Mouse (Mus musculus): ENCODE measurements around the gene 9130008F23Rik.

9130008F23Rik gene

GRCm38 (mm10) chr17:40879924-40880691 is at the start of gene 9130008F23Rik:
TSS of gene 9130008F23Rik (minus strand) at chr17:40880559.
- peak; percentile 59 for DNase-seq

DNA sequence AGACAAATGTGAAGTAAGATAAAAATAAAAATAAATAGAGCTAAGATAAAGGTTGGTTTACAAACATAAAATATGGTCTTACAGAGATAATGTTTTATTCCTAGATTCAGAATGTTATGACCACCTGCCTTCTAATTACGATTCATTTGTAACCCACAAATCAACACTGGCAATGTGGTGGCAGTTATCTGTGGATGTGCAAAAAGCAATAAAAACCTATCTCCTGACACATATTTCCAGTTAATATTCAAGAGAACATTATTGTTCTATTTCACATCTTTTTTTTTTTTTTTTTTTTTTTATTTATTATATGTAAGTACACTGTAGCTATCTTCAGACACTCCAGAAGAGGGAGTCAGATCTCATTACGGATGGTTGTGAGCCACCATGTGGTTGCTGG is 35.1 kb upstream of the 9130008F23Rik start:
- DNase-seq = no peak

DNA sequence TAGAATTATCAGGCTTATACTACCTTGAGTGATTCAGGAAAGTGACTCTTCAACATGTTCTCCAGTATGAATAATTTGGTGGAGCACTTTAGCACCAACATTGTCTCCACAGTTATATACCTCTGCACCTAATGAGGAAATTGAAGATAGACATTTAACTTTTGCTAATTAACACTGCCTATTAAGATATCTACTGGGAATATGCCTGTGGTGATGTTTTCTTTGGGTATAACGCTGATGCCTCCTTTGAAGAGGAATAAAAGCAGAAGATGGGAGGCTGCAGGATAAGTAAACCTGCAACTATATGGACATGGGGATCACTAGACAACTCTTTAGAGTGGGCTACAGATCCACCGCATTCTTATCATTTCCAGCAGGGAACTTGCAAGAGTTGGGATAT is 33.9 kb upstream of the 9130008F23Rik start, which contains the start of gene Glyatl3:
Gene Glyatl3 (minus strand): TSS at position 101 of the 400 bp plus-strand sequence.
- DNase-seq = no peak

DNA sequence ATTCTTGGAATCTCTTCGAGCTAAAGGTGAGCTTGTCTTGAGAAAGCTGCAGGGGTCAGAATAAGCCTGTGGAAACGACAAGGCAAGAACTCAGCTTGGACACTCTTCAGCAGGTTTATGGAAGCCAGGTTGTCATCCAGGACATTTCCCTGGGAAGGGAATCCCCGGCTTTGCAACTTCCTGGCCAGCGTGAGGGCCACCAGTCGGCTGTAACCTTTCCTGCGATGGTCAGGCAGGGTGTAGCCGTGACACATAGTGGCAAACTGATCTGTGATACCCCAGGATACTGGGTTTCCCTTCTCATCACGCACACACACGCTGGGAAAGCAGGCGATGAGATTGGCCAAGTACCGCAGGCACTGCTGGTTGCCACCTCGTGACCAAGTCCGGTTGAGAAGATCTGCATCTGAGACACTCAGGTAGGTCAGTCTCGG is 24.4 kb upstream of the 9130008F23Rik start:
- DNase-seq = no peak

DNA sequence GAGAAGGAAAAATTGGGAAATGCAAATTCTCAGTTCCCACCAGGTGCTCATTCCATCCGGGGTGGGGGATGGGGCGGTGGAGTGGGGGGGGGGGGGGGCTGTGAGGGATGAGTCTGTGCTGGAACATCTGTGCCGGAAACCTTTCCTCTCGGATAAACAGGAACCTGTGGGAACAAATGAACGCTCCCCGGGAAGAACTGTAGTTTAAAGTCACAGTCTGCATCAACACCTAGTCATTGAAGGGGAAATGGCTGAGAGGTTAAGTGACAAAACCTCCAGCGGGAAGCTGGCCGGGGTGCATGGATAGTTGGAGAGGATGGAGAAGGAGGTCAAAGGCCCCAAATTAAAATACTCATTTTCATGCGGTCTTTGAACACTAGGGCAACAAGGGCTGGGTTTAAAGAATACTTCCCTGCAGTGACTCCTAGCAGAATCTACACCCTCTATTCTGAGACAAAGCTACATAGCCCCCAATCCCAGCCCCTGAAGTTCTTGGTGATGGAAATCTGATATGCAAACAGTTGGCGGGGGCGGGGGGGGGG is 23.8 kb upstream of the 9130008F23Rik start:
- DNase-seq = no peak

DNA sequence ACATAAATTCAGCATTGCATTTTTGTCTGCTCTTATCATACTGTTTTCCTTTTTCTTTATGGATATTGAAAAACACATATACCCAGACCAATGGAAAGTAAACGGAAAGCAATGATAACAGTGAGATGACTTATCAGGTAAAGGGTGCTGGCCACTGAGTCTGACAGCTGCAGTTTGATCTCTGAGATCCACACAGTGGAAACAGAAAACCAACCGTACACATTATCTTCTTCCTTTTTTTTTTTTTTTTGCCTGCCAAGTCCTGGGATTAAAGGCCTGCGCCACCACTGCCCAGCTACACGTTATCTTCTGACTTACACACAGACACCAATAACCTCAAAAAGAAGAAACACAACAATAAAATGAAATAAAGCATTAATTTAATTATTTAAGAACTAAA is 23.0 kb upstream of the 9130008F23Rik start:
- no peak for DNase-seq

DNA sequence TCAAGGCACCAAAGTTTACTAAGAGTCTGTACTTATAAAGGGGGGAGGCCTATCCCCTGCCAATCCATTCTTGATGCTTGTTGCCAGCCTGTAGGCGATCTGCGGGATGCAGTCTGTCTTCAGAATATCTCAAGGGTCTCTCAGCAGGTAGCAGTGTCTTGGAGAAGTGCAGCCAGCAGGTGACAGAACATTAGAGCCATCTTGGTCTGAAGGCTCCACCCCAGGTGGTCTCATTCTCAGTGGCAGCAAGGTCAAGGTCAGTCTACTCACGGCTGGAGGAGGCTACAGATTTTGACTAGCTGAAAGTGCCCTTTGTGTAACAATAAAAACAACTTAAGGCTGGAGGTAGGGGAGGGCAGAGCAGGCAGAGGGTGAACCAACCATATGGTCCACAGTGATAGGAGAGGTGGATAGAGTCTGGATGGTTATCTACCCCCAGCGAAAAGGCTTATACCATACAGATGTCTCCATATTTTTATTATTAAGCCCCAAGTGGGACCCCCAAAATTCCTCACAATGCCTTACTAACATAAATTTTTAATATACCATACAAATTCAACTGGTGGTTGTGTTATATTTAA is 19.5 kb upstream of the 9130008F23Rik start:
- DNase-seq = no peak

- DNase-seq = no peak
Observed at GRCm38 (mm10) chr17:40896863-40897262, 16.5 kb upstream of the 9130008F23Rik start.

GRCm38 (mm10) chr17:40887849-40888536 is 7.6 kb upstream of the 9130008F23Rik start:
- DNase-seq = no peak

DNA sequence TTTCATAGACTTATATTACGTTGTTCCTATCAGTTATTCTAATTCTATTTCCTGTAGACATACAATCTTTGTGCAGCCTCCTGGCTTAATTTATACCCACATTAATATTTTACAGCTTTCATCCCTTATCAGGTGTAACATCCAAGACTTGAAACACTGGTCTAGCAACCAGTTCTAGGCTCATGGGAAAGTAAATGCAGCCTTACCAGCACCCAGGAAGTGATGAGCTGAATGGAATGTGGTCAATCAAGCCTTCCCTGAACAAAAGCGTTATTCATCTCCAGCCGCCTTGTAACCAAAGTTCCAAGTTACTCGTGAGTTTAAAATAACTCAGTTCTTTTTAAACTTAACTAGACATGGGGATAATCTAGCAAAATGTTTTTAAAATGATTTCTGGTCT is 4.8 kb upstream of the 9130008F23Rik start:
- DNase-seq = no peak

- no peak for DNase-seq
Observed at GRCm38 (mm10) chr17:40882172-40882571, 1.8 kb upstream of the 9130008F23Rik start.

GRCm38 (mm10) chr17:40879528-40879923 is 833 bp downstream of the 9130008F23Rik start:
- DNase-seq = no peak

DNA sequence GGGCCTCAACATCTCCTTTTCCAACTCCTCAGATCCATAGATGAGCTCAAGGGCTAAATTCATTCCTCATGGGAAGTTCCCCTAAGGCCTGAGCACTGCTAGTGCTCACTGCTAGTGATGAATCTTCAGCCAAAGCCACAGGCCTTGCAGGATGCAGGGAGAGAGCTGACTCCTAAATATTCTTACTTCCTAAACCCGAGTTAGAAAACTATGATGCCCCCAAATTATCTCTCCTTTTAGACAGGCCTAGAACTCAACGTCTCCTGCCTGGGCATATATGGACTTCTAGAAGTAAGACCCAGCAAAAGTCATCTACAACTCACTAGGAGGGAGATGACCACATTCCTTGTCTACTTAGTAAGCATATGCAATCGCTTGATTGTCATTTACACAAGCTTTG is 2.6 kb downstream of the 9130008F23Rik start:
- no peak for DNase-seq

- no peak for DNase-seq
Observed at GRCm38 (mm10) chr17:40875568-40875967, 4.8 kb downstream of the 9130008F23Rik start.

GRCm38 (mm10) chr17:40874701-40875100 is 5.7 kb downstream of the 9130008F23Rik start:
- DNase-seq = no peak

GRCm38 (mm10) chr17:40873582-40874011 is 6.8 kb downstream of the 9130008F23Rik start:
- peak; percentile 61 for DNase-seq

DNA sequence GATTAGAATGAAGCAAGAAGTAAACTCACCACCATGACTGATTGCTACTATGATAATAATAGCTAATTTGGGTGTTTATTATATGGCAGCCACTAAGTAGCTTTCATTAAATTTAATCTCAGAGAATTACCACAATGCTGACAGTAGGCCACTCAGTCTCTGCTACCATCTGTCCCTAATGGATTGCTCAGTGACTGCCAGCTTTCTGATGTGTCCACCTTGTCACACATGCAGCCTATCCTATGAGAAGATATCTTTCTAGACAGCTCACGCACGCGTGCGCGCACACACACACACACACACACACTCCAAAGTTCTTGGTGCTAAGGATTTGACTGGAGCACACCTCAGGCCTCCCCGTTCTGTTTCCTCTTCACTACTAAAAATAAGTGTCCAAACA is 7.7 kb downstream of the 9130008F23Rik start:
- no peak for DNase-seq

DNA sequence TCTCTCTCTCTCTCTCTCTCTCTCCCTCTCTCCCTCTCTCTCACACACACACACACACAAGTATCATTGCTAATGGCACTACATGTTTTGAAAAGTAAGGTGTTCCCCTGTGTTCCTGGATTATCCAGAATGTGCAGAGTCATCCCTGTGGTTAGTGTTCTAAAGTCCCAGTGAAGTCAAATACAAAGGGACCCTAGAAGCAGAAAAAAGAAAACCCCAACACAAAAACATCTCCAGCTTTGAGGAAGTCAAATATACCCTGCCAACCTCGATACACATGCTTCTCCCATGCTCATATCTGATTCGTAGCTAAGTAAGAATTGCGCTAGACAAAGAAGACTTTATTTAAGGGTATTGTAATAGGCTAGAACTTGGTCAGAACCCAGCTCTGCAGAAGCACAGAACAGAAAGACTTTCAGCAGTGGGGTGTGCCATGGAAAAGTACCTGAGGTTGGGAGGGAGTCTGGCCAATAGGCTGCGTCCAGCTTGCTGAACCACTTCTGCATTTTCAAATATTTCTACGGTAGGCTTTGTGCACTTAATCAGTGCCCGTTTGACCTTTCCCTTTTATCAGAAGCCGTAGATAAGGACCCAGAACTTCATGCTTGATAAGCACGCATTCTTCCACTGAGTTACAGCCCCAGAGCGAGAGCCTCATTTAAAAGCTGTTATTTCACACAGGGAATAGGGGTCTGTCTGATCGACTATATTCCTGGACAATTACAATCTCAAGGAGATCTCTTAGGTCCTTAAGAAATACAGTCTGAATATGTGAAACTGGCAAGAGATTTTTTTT is 11.2 kb downstream of the 9130008F23Rik start:
- no peak for DNase-seq

GRCm38 (mm10) chr17:40855065-40855464 is 25.3 kb downstream of the 9130008F23Rik start:
- no peak for DNase-seq

GRCm38 (mm10) chr17:40837308-40837707 is 43.1 kb downstream of the 9130008F23Rik start:
- peak; percentile 23 for DNase-seq

DNA sequence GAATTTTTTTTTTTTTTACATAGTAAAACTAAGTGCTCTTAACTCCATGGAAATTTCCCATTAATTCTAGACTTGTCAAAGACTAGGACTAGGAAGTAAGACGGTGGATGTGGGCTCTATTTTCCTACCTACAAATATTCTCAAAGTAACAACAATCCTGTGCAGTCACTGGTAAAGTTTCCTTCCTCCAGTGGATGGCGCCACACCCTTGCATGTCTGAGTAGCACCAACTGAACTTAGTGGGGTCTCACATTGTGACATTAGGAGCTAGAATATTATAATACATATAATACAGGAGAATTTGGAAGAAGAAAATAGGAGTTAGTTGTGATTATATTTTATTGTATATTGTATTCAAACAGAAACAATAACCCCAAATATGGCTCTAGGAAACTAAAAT is 48.5 kb downstream of the 9130008F23Rik start:
- DNase-seq = no peak
